Mouse (Mus musculus) bone marrow macrophage, adult 2 months (primary cell): ENCODE measurements around the gene Rpain.

ENCODE experiments used
- CTCF ChIP-seq: IDR thresholded peaks from 2 replicates; pipeline ENCODE4 v1.5.1; 2012; ENCODE audit warnings: low read depth, mild to moderate bottlenecking, low read length, moderate library complexity
- POLR2A ChIP-seq: IDR thresholded peaks from 2 replicates; pipeline ENCODE4 v1.6.1; 2012; ENCODE audit warnings: mild to moderate bottlenecking, low read depth, low read length, borderline replicate concordance

DNA sequence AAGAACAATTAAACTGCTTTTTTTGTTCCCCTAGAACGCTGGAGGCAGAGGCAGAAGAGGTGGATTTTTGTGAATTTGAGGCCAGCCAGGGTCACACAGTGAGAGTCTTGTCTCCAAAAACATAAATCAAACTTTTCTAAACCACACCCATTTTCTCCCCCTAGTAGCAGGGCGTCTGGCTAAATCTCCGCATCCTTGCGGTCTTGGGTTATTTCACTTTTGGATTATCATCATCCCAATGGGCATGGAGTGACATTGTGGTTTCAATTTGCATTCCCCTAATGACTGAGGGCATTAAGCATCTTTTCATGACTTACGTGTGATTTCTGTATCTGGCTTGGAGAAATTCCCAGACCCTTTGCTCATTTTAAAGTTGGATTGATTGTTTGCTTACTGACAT lies 38.6 kb upstream of the Rpain start:
- TF ChIP-seq CTCF (no peak), POLR2A (no peak)
